ENCODE assay signal across 10 mouse cellular contexts in genomic region chr12:69360655-69360996, GRCm38 (mm10). TPM values are rescaled to one million over a fixed set of nuclear protein-coding genes. Genes with fewer than 3 reads are reported as not detected.
A peak's percentile ranks its signal among the peaks of the same experiment; 100 is the strongest.
DNase-seq lines count a peak whose midpoint lies in the region; ATAC-seq and TF ChIP-seq lines count a peak whose summit lies in the region.
"Had no signal": no experiment of that assay in that cellular context is flagged by ENCODE, and none has a peak within 500 bp of the region (broad histone marks: within the 10 kb centered on the region; RNA-seq: fewer than 3 reads in every experiment).

No protein-coding gene starts in this region.

- H3K4me1 ChIP-seq in hindbrain, embryonic 14.5 days (replicated peaks; ENCODE audit: control insufficient read depth, insufficient read depth, low read length): peaks cover 10% of the 10 kb centered on the region; the same call in 1 of the 2 replicates
- H3K4me1 ChIP-seq in hindbrain, embryonic 13.5 days (replicated peaks): peaks cover 27% of the 10 kb centered on the region
- peaks cover 39% of the 10 kb centered on the region for H3K4me1 ChIP-seq in E14TG2a.4 (replicated peaks; ENCODE audit: low read depth, low read length)

- H3K36me3 ChIP-seq in hindbrain, embryonic 14.5 days (replicated peaks; ENCODE audit: control insufficient read depth, insufficient read depth): no peaks in the 10 kb centered on the region
- no peaks in the 10 kb centered on the region for H3K36me3 ChIP-seq in hindbrain, embryonic 13.5 days
- H3K36me3 ChIP-seq in E14TG2a.4 (ENCODE audit: insufficient read depth, low read length): no peaks in the 10 kb centered on the region
- H3K36me3 ChIP-seq: embryonic facial prominence, embryonic 13.5 days; midbrain, embryonic 12.5 days had no signal

- intact Hi-C loops in left cerebral cortex, postnatal 14 days (cut with DNase I): no loop called here

- no peaks in the 10 kb centered on the region for H3K9me3 ChIP-seq in hindbrain, embryonic 14.5 days (ENCODE audit: control insufficient read depth, low read length)
- no peaks in the 10 kb centered on the region for H3K9me3 ChIP-seq in hindbrain, embryonic 13.5 days
- H3K9me3 ChIP-seq in E14TG2a.4 (ENCODE audit: low read length): no peaks in the 10 kb centered on the region
- H3K9me3 ChIP-seq: embryonic facial prominence, embryonic 13.5 days; midbrain, embryonic 12.5 days had no signal

- no peak overlapping the region for H3K9ac ChIP-seq in hindbrain, embryonic 14.5 days
- H3K9ac ChIP-seq in hindbrain, embryonic 13.5 days: no peak overlapping the region
- H3K9ac ChIP-seq: embryonic facial prominence, embryonic 13.5 days; midbrain, embryonic 12.5 days had no signal

- 18% methylated on average over 5 of the region's 5 CpGs for WGBS in hindbrain, embryonic 14.5 days
- 19% methylated on average over 5 of the region's 5 CpGs for whole genome bisulfite sequencing in hindbrain, embryonic 13.5 days

- TF ChIP-seq CTCF in E14TG2a.4 (conservative IDR thresholded peaks at IDR 0.05; ENCODE audit: low read length): peak; percentile 100

- H3K27ac ChIP-seq in hindbrain, embryonic 14.5 days: no peak overlapping the region
- no peak overlapping the region for H3K27ac ChIP-seq in hindbrain, embryonic 13.5 days

- no peaks in the 10 kb centered on the region for H3K27me3 ChIP-seq in hindbrain, embryonic 14.5 days (ENCODE audit: control insufficient read depth, insufficient read depth, low read length)
- no peaks in the 10 kb centered on the region for H3K27me3 ChIP-seq in hindbrain, embryonic 13.5 days
- no peaks in the 10 kb centered on the region for H3K27me3 ChIP-seq in E14TG2a.4 (ENCODE audit: insufficient read depth, low read length)
- H3K27me3 ChIP-seq: embryonic facial prominence, embryonic 13.5 days; midbrain, embryonic 12.5 days had no signal

- H3K4me2 ChIP-seq in hindbrain, embryonic 14.5 days (replicated peaks): no peak overlapping the region
- no peak overlapping the region for H3K4me2 ChIP-seq in hindbrain, embryonic 13.5 days

- no peak overlapping the region for H3K4me3 ChIP-seq in hindbrain, embryonic 14.5 days (replicated peaks; ENCODE audit: low read length)
- H3K4me3 ChIP-seq in hindbrain, embryonic 13.5 days: no peak overlapping the region
- H3K4me3 ChIP-seq in E14TG2a.4 (replicated peaks; ENCODE audit: low read length): no peak overlapping the region; the same call in 1 of the 2 replicates

- ATAC-seq in hindbrain, embryonic 14.5 days (ENCODE audit: low FRiP score): no peak
- no peak for ATAC-seq in hindbrain, embryonic 13.5 days (ENCODE audit: low FRiP score)
- no peak for ATAC-seq in erythroid progenitor cell, adult 5-6 weeks (replicated peaks; ENCODE audit: low FRiP score, poor library complexity, severe bottlenecking)

- DNase-seq in hindbrain, embryonic 14.5 days (ENCODE audit: low spot score): peak; percentile 77
- DNase-seq in cerebellum, adult 11-12 months: peak; percentile 73
- peak; percentile 88 for DNase-seq in heart, adult 8-10 months (ENCODE audit: low spot score)
- DNase-seq in left cerebral cortex, postnatal 14 days (ENCODE audit: low spot score in 2 of 2): peak; percentile 57 to 96
- DNase-seq in naive thymus-derived CD4-positive, alpha-beta T cell, adult 2 months (ENCODE audit: low read depth): peak; percentile 96

RNA-seq across cellular contexts. Expression of gene Nemf, which starts 3.7 kb away (rescaled TPM):
- 77.2 and 80.9 TPM in 2 replicates for polyA plus RNA-seq in hindbrain, embryonic 14.5 days (2014; fragmentation: Nextera tagmentation; extraction: Ambion mirVana)
- 90.8 and 98.8 TPM in 2 replicates for polyA plus RNA-seq in hindbrain, embryonic 13.5 days (2015; fragmentation: Nextera tagmentation; extraction: Ambion mirVana)
- total RNA-seq in heart, adult 8-10 months (2022): 10 to 100 TPM; 18.9 to 22.6 (median 20.7) TPM
- total RNA-seq in left cerebral cortex, postnatal 14 days (2021): 10 to 100 TPM; 37.9 to 39.9 TPM
- total RNA-seq in erythroid progenitor cell, adult 5-6 weeks (2015; ENCODE audit: low replicate concordance): 56.6 and 57.3 TPM in 2 replicates
- total RNA-seq in erythroid progenitor cell, adult 5-6 weeks (2017; ENCODE audit: low replicate concordance): 66.1 and 79.0 TPM in 2 replicates

RNA-seq across cellular contexts. Expression of gene Arf6, which starts 11.3 kb away (rescaled TPM):
- 34.5 and 36.5 TPM in 2 replicates for polyA plus RNA-seq in hindbrain, embryonic 14.5 days (2014; fragmentation: Nextera tagmentation; extraction: Ambion mirVana)
- polyA plus RNA-seq in hindbrain, embryonic 13.5 days (2015; fragmentation: Nextera tagmentation; extraction: Ambion mirVana): 26.0 and 28.5 TPM in 2 replicates
- total RNA-seq in heart, adult 8-10 months (2022): 10 to 100 TPM; 33.7 to 39.7 (median 39.6) TPM
- 10 to 100 TPM; 55.5 to 57.9 TPM for total RNA-seq in left cerebral cortex, postnatal 14 days (2021)
- total RNA-seq in erythroid progenitor cell, adult 5-6 weeks (2015; ENCODE audit: low replicate concordance): 59.5 and 60.8 TPM in 2 replicates
- total RNA-seq in erythroid progenitor cell, adult 5-6 weeks (2017; ENCODE audit: low replicate concordance): 93.7 and 94.4 TPM in 2 replicates

RNA-seq across cellular contexts. Expression of gene Gm9887, which starts 11.6 kb away (rescaled TPM):
- 1.4 and 1.7 TPM in 2 replicates for polyA plus RNA-seq in hindbrain, embryonic 14.5 days (2014; fragmentation: Nextera tagmentation; extraction: Ambion mirVana)
- 0.81 and 1.4 TPM in 2 replicates for polyA plus RNA-seq in hindbrain, embryonic 13.5 days (2015; fragmentation: Nextera tagmentation; extraction: Ambion mirVana)
- 1 to 10 TPM in 1 of 4 experiments, under 1 TPM in 3; 0.63 to 1.3 (median 0.77) TPM for total RNA-seq in heart, adult 8-10 months (2022)
- 1 to 10 TPM; 1.0 to 2.7 TPM for total RNA-seq in left cerebral cortex, postnatal 14 days (2021)
- total RNA-seq in erythroid progenitor cell, adult 5-6 weeks (2015; ENCODE audit: low replicate concordance): not detected in 2 replicates
- not detected in 2 replicates for total RNA-seq in erythroid progenitor cell, adult 5-6 weeks (2017; ENCODE audit: low replicate concordance)
